Mouse (Mus musculus) ovary, postnatal 10 days (tissue): ENCODE measurements around the gene Uso1.
"Not testable (repeated sequence)": the region's sequence is repeated elsewhere in the genome, so short reads cannot be mapped to it uniquely, and the experiment has no call there.

Source experiments
- DNase-seq: peaks from one replicate; pipeline ENCODE4 v3.0.0; 2022; ENCODE audit warnings: low spot score

The Uso1 gene

GRCm38 (mm10) chr5:92127751-92128150, 10.0 kb upstream of the Uso1 start:
- DNase-seq, result no peak

GRCm38 (mm10) chr5:92128570-92128969, 9.2 kb upstream of the Uso1 start:
- DNase-seq, result no peak

- DNase-seq, result no peak
These were observed 8.4 kb upstream of the Uso1 start for GRCm38 (mm10) chr5:92129321-92129768.

DNA sequence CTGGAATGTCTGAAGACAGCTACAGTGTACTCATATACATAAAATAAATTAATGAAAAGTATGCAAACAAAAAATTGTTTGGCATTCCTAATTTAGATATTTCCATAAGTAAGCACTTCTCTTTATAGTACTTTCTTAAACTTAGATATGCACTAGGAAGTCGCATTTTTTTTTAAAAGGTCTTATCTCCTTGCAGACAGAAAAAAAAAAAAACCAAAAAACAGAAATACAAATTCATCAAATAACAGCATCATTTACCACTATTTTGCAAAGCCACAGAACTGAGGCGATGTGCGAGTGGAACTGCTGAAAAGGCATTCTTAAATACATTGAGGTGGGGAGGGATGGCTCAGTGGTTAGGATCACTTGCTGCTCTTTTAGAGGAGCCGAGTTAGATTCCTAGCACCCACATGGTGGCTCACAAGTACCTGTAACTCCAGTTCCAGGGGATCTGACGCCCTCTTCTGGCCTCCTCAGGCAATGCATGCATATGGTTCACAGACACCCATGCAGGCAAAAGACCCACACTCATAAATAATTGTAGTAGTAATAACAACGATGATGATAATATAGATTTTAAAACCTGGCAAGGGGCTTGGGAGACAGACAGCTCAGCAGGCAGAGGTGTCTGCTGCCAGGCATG, 7.6 kb upstream of the Uso1 start:
- no peak for DNase-seq

DNA sequence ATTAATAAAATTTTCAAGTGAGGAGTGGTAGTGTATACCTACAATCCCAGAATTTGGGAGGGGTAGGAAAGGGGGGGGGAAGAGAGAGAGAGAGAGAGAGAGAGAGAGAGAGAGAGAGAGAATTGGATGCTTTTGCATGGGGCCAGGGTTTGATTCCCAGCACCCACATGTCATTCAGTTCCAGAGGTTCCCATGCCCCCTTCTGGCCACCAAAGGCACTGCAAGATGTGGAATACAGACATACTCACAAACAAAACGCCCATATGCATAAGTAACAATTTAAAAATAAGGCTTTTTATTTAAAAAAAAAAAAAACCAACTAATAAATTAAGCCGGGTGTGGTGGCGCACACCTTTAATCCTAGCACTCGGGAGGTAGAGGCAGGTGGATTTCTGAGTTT, 5.6 kb upstream of the Uso1 start:
- no peak for DNase-seq

DNA sequence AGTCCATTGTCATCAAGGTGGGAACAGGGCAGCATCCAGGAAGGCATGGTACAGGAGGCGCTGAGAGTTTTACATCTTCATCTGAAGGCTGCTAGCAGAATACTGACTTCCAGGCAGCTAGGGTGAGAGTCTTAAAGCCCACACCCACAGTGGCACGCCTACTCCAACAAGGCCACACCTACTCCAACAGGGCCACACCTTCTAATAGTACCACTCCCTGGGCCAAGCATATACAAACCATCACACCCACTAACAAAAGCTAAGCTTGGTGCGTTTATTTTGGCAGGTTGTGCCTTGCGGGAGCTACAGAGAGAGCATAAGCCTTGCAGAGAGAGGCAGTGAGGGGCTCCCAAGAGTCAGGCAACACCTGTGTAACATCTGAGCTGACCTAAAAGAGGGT, 4.7 kb upstream of the Uso1 start:
- not testable (repeated sequence) for DNase-seq

- no peak for DNase-seq
These were observed 2.8 kb upstream of the Uso1 start for GRCm38 (mm10) chr5:92134934-92135333.

GRCm38 (mm10) chr5:92136536-92137238, 1.1 kb upstream of the Uso1 start:
- DNase-seq, result no peak

DNA sequence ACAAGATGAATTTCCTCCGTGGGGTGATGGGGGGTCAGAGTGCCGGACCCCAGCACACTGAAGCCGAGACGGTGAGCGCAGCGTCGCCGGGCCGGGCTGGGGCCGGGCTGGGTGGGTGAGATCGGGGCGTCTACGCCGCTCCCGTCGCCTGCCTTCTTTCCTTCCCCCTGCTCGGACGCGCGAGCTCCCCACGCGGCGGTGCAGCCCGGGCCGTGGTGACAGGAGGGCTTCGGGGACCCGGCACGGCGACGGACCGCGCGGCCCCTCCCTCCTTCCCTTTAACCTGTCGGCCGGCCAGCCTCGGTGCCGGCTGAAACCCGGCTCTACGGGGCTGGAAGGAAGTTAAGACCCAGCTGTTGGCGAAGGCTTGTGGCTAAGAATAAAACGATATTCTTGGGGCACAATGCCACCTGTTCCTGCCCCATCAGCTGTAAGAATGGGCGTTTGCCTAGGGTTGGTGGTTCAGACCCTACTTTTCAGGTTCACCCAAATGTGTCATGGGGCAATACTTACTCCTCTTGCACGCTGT, 419 bp downstream of the Uso1 start:
- DNase-seq, result peak; percentile 9

- no peak for DNase-seq
These were observed 1.5 kb downstream of the Uso1 start for GRCm38 (mm10) chr5:92139191-92139590.

- DNase-seq, result no peak
These were observed 4.0 kb downstream of the Uso1 start for GRCm38 (mm10) chr5:92141696-92142095.

DNA sequence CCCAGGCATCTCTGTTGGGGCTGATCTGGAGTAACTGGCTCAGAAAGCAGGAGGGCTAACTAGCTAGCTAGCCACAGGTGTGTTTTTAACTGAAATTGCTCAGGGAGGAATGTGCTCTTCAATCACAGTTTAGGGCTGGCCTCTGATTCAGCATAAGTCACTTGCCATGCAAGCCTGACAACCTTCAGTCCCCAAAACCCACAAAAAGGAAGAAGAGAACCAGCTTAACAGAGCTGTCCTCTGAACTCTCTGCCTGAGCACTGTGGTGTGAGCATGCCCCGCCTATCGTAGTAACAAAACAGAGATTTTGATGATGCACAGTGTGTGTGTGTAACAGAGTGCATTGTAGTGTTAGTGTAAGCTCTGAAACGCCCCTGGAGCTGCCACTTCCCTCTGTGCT, 4.7 kb downstream of the Uso1 start:
- DNase-seq, result no peak

GRCm38 (mm10) chr5:92143665-92144064, 5.9 kb downstream of the Uso1 start:
- DNase-seq, result no peak

GRCm38 (mm10) chr5:92144954-92145708, 7.4 kb downstream of the Uso1 start:
- no peak for DNase-seq

DNA sequence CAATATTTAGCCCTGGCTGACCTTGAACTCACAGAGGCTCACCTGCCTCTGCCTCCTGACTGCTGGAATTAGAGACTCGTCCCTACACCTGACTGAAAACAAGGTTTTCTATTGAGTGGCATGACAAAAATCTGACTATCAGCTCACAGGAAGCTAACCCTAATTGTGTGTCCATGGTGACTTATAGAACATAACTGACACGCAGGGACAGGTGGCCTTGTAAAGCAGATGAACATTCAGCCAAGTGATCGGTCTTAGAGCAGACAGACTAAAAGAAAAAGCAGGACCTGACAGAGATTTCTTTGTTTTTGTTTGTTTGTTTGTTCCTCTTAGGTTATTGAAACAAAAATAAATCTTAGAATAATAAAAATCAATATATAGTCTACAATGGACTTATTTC, 10.5 kb downstream of the Uso1 start:
- DNase-seq, result no peak

GRCm38 (mm10) chr5:92149330-92149982, 11.7 kb downstream of the Uso1 start:
- DNase-seq, result no peak

GRCm38 (mm10) chr5:92154861-92155260, 17.1 kb downstream of the Uso1 start:
- no peak for DNase-seq

GRCm38 (mm10) chr5:92165976-92166375, 28.2 kb downstream of the Uso1 start:
- no peak for DNase-seq

DNA sequence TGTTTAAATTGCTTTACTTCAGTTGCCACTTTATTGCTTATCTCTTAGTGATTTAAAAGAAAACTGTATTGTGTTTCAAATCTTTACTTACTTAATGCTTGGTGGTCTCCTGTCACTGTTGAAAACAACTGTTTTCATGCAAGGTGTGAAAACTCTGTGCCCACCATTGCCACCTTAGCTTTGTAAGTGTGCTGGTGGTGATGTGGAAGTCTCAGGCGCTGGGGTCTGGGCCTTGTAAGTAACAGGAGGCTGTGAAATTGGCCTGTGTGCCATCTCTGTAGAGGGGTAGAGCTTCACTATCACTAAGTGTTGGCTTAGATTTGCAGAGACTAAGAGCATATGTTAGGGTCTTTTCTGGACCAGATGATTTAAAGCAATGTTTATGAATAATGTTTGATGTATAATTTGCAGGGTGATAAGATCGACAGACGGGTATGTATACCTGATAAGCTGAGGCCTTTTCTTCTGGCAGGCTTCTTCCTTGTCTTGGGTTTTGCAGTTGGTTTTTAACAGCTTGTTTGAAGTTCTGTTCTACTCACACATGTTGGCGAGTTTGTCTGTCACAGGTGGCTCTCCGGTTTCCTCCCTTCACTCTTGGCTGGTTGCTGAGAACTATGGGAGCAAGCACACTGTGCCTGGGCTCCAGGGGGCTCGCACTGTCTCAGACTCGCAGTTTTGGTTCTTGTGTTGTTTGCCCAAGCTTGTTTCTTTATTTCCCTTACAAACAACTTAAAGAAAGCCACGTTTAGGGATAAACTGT, 45.5 kb downstream of the Uso1 start:
- no peak for DNase-seq

DNA sequence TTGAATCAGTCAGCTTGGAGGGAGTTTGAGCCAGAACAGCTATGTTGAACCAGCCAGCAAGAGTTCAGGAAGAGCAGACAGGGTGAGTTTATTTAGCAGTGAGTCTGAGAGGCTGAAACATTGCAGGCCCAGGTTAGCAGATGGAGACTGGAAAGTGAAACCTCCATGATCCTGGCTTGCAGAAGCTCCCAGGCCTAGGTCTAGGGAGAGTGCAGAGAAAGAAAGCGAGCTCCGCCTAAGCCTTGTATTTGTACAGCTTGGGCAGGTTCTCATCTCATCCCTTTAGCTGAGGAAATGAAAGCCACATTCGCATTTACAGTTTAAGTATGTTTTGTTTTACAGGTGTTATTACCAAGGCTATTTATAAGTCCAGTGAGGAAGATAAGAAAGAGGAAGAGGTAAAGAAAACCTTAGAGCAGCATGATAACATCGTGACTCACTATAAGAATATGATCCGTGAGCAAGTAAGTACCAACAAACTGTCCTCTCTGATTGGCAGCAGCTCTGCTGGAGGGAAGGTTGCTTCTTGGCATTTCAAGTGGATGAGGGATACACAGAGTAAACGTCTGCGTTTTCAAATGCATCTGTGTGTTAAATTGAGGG, 51.2 kb downstream of the Uso1 start:
- no peak for DNase-seq

DNA sequence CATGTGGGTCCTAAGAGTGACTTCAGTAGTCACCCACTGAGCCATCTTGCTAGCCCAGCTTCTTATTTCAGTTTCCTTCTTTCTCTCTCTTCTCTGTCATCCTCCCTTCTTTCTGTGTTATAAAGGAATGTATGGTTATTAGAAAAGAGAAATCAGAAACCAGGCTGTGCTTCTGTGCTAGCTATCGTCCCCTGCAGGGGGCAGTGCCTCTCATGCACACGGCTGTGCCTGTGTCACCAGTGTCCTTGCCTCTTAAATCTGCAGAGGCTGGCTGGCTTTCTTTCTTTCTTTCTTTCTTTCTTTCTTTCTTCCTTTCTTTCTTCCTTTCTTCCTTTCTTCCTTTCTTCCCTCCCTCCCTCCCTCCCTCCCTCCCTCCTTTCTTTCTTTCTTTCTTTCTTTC, 58.0 kb downstream of the Uso1 start:
- DNase-seq, result not testable (repeated sequence)
